Mouse (Mus musculus) megakaryocyte, embryonic 14.5 days (primary cell): ENCODE data around the gene Afg3l1.

Source experiments
- FLI1 ChIP-seq: IDR thresholded peaks from 2 replicates; pipeline ENCODE4 v1.6.1; 2012; ENCODE audit warnings: low read length, inconsistent platforms, mixed read lengths
- GATA1 ChIP-seq: IDR thresholded peaks from 3 replicates; pipeline ENCODE4 v1.6.1; 2012; ENCODE audit warnings: mixed read lengths, low read length, inconsistent platforms, borderline replicate concordance

DNA sequence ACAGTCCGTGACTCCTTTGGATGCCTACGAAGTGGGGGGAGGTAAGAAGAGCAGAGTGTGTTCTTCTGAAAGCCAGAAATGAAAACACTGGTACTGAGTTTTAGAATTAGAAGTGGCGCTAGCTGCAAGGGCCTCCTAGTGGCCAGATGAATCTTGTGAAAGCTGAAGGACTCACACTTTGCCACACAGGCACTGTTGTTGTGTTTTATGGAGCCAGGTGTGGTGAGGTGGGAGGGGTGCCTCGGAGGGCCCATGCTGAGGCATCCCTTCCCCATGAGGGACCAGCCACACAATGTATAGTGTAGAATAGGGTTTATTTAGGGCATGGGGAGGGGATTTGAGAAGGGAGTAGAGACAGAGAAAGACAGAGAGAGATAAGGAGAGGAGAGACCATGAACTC is 20.0 kb downstream of the Afg3l1 start:
- TF ChIP-seq FLI1 (no peak), GATA1 (no peak)
